ENCODE assay signal across 10 mouse cellular contexts in genomic region chr11:78247727-78248140, GRCm38 (mm10). TPM values are rescaled to one million over a fixed set of nuclear protein-coding genes. Genes with fewer than 3 reads are reported as not detected.
DNase-seq lines count a peak whose midpoint lies in the region; ATAC-seq lines count a peak whose summit lies in the region.
"Had no signal": no experiment of that assay in that cellular context is flagged by ENCODE, and none has a peak within 500 bp of the region (broad histone marks: within the 10 kb centered on the region; RNA-seq: fewer than 3 reads in every experiment).

No protein-coding gene starts in this region.

- no peaks in the 10 kb centered on the region for H3K9me3 ChIP-seq in erythroblast, embryonic 14.5 days (ENCODE audit: control insufficient read depth, low read length)
- H3K9me3 ChIP-seq in neural tube, embryonic 11.5 days (ENCODE audit: control insufficient read depth, low read length), result no peaks in the 10 kb centered on the region
- no peaks in the 10 kb centered on the region for H3K9me3 ChIP-seq in liver, embryonic 11.5 days (ENCODE audit: control insufficient read depth, low read length)
- no peaks in the 10 kb centered on the region for H3K9me3 ChIP-seq in stomach, embryonic 15.5 days

- whole genome bisulfite sequencing in neural tube, embryonic 11.5 days, result 62% methylated on average over 4 of the region's 4 CpGs
- WGBS in liver, embryonic 11.5 days, result 63% methylated on average over 4 of the region's 4 CpGs
- WGBS in stomach, embryonic 15.5 days, result 69% methylated on average over 4 of the region's 4 CpGs

- peaks cover 51% of the 10 kb centered on the region for H3K4me1 ChIP-seq in erythroblast, embryonic 14.5 days (ENCODE audit: control insufficient read depth)
- H3K4me1 ChIP-seq in neural tube, embryonic 11.5 days (ENCODE audit: control insufficient read depth, insufficient read depth, low read length), result peaks cover 12% of the 10 kb centered on the region
- peaks cover 21% of the 10 kb centered on the region for H3K4me1 ChIP-seq in liver, embryonic 11.5 days (replicated peaks; ENCODE audit: control insufficient read depth, insufficient read depth, low read length)
- H3K4me1 ChIP-seq in stomach, embryonic 15.5 days, result peaks cover 15% of the 10 kb centered on the region

- H3K36me3 ChIP-seq in erythroblast, embryonic 14.5 days (ENCODE audit: control insufficient read depth), result peaks cover 39% of the 10 kb centered on the region
- peaks cover 7% of the 10 kb centered on the region for H3K36me3 ChIP-seq in neural tube, embryonic 11.5 days (ENCODE audit: control insufficient read depth, insufficient read depth, low read length)
- H3K36me3 ChIP-seq in liver, embryonic 11.5 days (ENCODE audit: control insufficient read depth, insufficient read depth, low read length), result peaks cover 12% of the 10 kb centered on the region
- H3K36me3 ChIP-seq in stomach, embryonic 15.5 days, result peaks cover 15% of the 10 kb centered on the region

- H3K27ac ChIP-seq in neural tube, embryonic 11.5 days (ENCODE audit: low read depth, low read length), result no peak overlapping the region
- no peak overlapping the region for H3K27ac ChIP-seq in liver, embryonic 11.5 days (ENCODE audit: low read depth, low read length)
- H3K27ac ChIP-seq in stomach, embryonic 15.5 days, result peak overlapping the region; percentile 73

- peak overlapping the region; percentile 52 for H3K4me3 ChIP-seq in erythroblast, embryonic 14.5 days (replicated peaks)
- H3K4me3 ChIP-seq in neural tube, embryonic 11.5 days (ENCODE audit: low read depth, low read length), result no peak overlapping the region; the same call in 1 of the 2 replicates
- peak overlapping the region; percentile 13; the same call in 1 of the 2 replicates for H3K4me3 ChIP-seq in liver, embryonic 11.5 days (ENCODE audit: low read depth, low read length)
- no peak overlapping the region for H3K4me3 ChIP-seq in stomach, embryonic 15.5 days (replicated peaks)

- no peaks in the 10 kb centered on the region for H3K27me3 ChIP-seq in erythroblast, embryonic 14.5 days (ENCODE audit: control insufficient read depth)
- no peaks in the 10 kb centered on the region for H3K27me3 ChIP-seq in neural tube, embryonic 11.5 days (ENCODE audit: control insufficient read depth, insufficient read depth, low read length)
- H3K27me3 ChIP-seq in liver, embryonic 11.5 days (replicated peaks; ENCODE audit: control insufficient read depth, insufficient read depth, low read length), result no peaks in the 10 kb centered on the region
- no peaks in the 10 kb centered on the region for H3K27me3 ChIP-seq in stomach, embryonic 15.5 days (replicated peaks)

- 0 out of 2 replicates have a peak overlapping the region, but pooled peaks have one; percentile 7 for H3K4me2 ChIP-seq in neural tube, embryonic 11.5 days (ENCODE audit: low read depth)
- H3K4me2 ChIP-seq in liver, embryonic 11.5 days, result peak overlapping the region; percentile 75
- H3K4me2 ChIP-seq in stomach, embryonic 15.5 days, result peak overlapping the region; percentile 34

- no peak for DNase-seq in neural tube, embryonic 11.5 days (ENCODE audit: low spot score)
- no peak for DNase-seq in neural tube, embryonic 10.5 days (ENCODE audit: extremely low spot score, low spot score)
- DNase-seq in liver, embryonic 11.5 days (ENCODE audit: low spot score), result no peak
- DNase-seq in layer of hippocampus, adult 9-11 months, result no peak
- DNase-seq: thymus, postnatal 36 days had no signal

- no peak overlapping the region for H3K9ac ChIP-seq in neural tube, embryonic 11.5 days (ENCODE audit: low read length)
- 0 out of 2 replicates have a peak overlapping the region, but pooled peaks have one; percentile 35 for H3K9ac ChIP-seq in liver, embryonic 11.5 days (ENCODE audit: low read depth, low read length)
- no peak overlapping the region for H3K9ac ChIP-seq in stomach, embryonic 15.5 days

- no peak for ATAC-seq in erythroblast, adult 5-6 weeks (replicated peaks; ENCODE audit: low FRiP score, poor library complexity, severe bottlenecking)
- no peak; the same call in 1 of the 2 replicates for ATAC-seq in neural tube, embryonic 11.5 days (ENCODE audit: insufficient read depth, low FRiP score, low TSS enrichment)
- peak; percentile 54 for ATAC-seq in liver, embryonic 11.5 days (replicated peaks; ENCODE audit: low FRiP score)
- no peak for ATAC-seq in stomach, embryonic 15.5 days (ENCODE audit: insufficient read depth, low FRiP score, low read depth)
- no peak for ATAC-seq in frontal cortex, adult (ENCODE audit: low TSS enrichment)

RNA-seq across cellular contexts. Expression of gene Supt6, which starts 1.9 kb away (rescaled TPM):
- 9.4 and 11.6 TPM in 2 replicates for polyA plus RNA-seq in erythroblast, embryonic 14.5 days (2012)
- 9.0 and 14.8 TPM in 2 replicates for total RNA-seq in erythroblast, adult 5-6 weeks (2015; ENCODE audit: low replicate concordance)
- total RNA-seq in erythroblast, adult 5-6 weeks (2017; ENCODE audit: low replicate concordance), result 17.5 and 22.7 TPM in 2 replicates
- polyA plus RNA-seq in neural tube, embryonic 11.5 days (2014; fragmentation: Nextera tagmentation; extraction: Ambion mirVana), result 35.4 and 36.7 TPM in 2 replicates
- 30.9 and 32.9 TPM in 2 replicates for polyA plus RNA-seq in liver, embryonic 11.5 days (2014; fragmentation: Nextera tagmentation; extraction: Ambion mirVana)
- 22.8 and 25.7 TPM in 2 replicates for polyA plus RNA-seq in stomach, embryonic 15.5 days (2015; fragmentation: Nextera tagmentation; extraction: Ambion mirVana)

RNA-seq across cellular contexts. Expression of gene Sdf2, which starts 2.2 kb away (rescaled TPM):
- polyA plus RNA-seq in erythroblast, embryonic 14.5 days (2012), result 0.32 and 0.49 TPM in 2 replicates
- 18.8 and 19.4 TPM in 2 replicates for total RNA-seq in erythroblast, adult 5-6 weeks (2015; ENCODE audit: low replicate concordance)
- total RNA-seq in erythroblast, adult 5-6 weeks (2017; ENCODE audit: low replicate concordance), result 16.7 and 25.2 TPM in 2 replicates
- polyA plus RNA-seq in neural tube, embryonic 11.5 days (2014; fragmentation: Nextera tagmentation; extraction: Ambion mirVana), result 60.1 and 62.5 TPM in 2 replicates
- polyA plus RNA-seq in liver, embryonic 11.5 days (2014; fragmentation: Nextera tagmentation; extraction: Ambion mirVana), result 47.4 and 48.7 TPM in 2 replicates
- polyA plus RNA-seq in stomach, embryonic 15.5 days (2015; fragmentation: Nextera tagmentation; extraction: Ambion mirVana), result 89.7 and 92.1 TPM in 2 replicates

RNA-seq across cellular contexts. Expression of gene 2610507B11Rik, which starts 13.8 kb away (rescaled TPM):
- polyA plus RNA-seq in erythroblast, embryonic 14.5 days (2012), result 0.97 and 2.3 TPM in 2 replicates
- 17.3 and 36.3 TPM in 2 replicates for total RNA-seq in erythroblast, adult 5-6 weeks (2015; ENCODE audit: low replicate concordance)
- 23.6 and 33.3 TPM in 2 replicates for total RNA-seq in erythroblast, adult 5-6 weeks (2017; ENCODE audit: low replicate concordance)
- polyA plus RNA-seq in neural tube, embryonic 11.5 days (2014; fragmentation: Nextera tagmentation; extraction: Ambion mirVana), result 68.2 and 68.9 TPM in 2 replicates
- polyA plus RNA-seq in liver, embryonic 11.5 days (2014; fragmentation: Nextera tagmentation; extraction: Ambion mirVana), result 59.5 and 62.2 TPM in 2 replicates
- polyA plus RNA-seq in stomach, embryonic 15.5 days (2015; fragmentation: Nextera tagmentation; extraction: Ambion mirVana), result 76.7 and 82.5 TPM in 2 replicates

RNA-seq across cellular contexts. Expression of gene BC030499, which starts 42.9 kb away (rescaled TPM):
- polyA plus RNA-seq in erythroblast, embryonic 14.5 days (2012), result 0.07 TPM in 1 of 2 replicates, not detected in the other
- not detected in 2 replicates for total RNA-seq in erythroblast, adult 5-6 weeks (2015; ENCODE audit: low replicate concordance)
- 0.43 TPM in 1 of 2 replicates, not detected in the other for total RNA-seq in erythroblast, adult 5-6 weeks (2017; ENCODE audit: low replicate concordance)
- polyA plus RNA-seq in neural tube, embryonic 11.5 days (2014; fragmentation: Nextera tagmentation; extraction: Ambion mirVana), result 0.17 TPM in 1 of 2 replicates, not detected in the other
- polyA plus RNA-seq in liver, embryonic 11.5 days (2014; fragmentation: Nextera tagmentation; extraction: Ambion mirVana), result 0.18 and 0.36 TPM in 2 replicates
- 0.26 and 0.37 TPM in 2 replicates for polyA plus RNA-seq in stomach, embryonic 15.5 days (2015; fragmentation: Nextera tagmentation; extraction: Ambion mirVana)
- total RNA-seq: hematopoietic stem cell, adult 5-6 weeks had no signal

RNA-seq across cellular contexts. Expression of gene Spag5, which starts 53.6 kb away (rescaled TPM):
- polyA plus RNA-seq in erythroblast, embryonic 14.5 days (2012), result 19.3 and 21.5 TPM in 2 replicates
- total RNA-seq in erythroblast, adult 5-6 weeks (2015; ENCODE audit: low replicate concordance), result 12.3 and 20.3 TPM in 2 replicates
- 40.4 and 60.1 TPM in 2 replicates for total RNA-seq in erythroblast, adult 5-6 weeks (2017; ENCODE audit: low replicate concordance)
- polyA plus RNA-seq in neural tube, embryonic 11.5 days (2014; fragmentation: Nextera tagmentation; extraction: Ambion mirVana), result 48.0 and 52.7 TPM in 2 replicates
- 48.3 and 50.3 TPM in 2 replicates for polyA plus RNA-seq in liver, embryonic 11.5 days (2014; fragmentation: Nextera tagmentation; extraction: Ambion mirVana)
- polyA plus RNA-seq in stomach, embryonic 15.5 days (2015; fragmentation: Nextera tagmentation; extraction: Ambion mirVana), result 33.3 and 34.6 TPM in 2 replicates

Comparison
In these comparisons a context has a peak if more than half of its experiments do, and no peak if none do; other contexts are left out.
1. H3K4me3 ChIP-seq: peak in erythroblast, embryonic 14.5 days (single experiment) and liver, embryonic 11.5 days (single experiment); none in neural tube, embryonic 11.5 days (single experiment) and stomach, embryonic 15.5 days (single experiment).
2. H3K4me2 ChIP-seq: peak in every context shown above with its lines; median percentile 75 in liver, embryonic 11.5 days; 34 in stomach, embryonic 15.5 days; 7 in neural tube, embryonic 11.5 days.
3. RNA of gene Sdf2, which starts 2.2 kb away (polyA plus RNA-seq): 89.7 to 92.1 TPM in stomach, embryonic 15.5 days, 60.1 to 62.5 TPM in neural tube, embryonic 11.5 days and 47.4 to 48.7 TPM in liver, embryonic 11.5 days; 0.32 to 0.49 TPM in erythroblast, embryonic 14.5 days; every median in the first group is over 10 times any median in the second.
4. RNA of gene 2610507B11Rik, which starts 13.8 kb away (polyA plus RNA-seq): 76.7 to 82.5 TPM in stomach, embryonic 15.5 days, 68.2 to 68.9 TPM in neural tube, embryonic 11.5 days and 59.5 to 62.2 TPM in liver, embryonic 11.5 days; 0.97 to 2.3 TPM in erythroblast, embryonic 14.5 days; every median in the first group is over 10 times any median in the second.